In genomic region chr16:31533196-31533777, GRCm38 (mm10) we compare ENCODE assay signal across 14 mouse cellular contexts.
DNase-seq lines count a peak whose midpoint lies in the region; ATAC-seq and TF ChIP-seq lines count a peak whose summit lies in the region.
"Had no signal": no experiment of that assay in that cellular context is flagged by ENCODE, and none has a peak within 500 bp of the region (broad histone marks: within the 10 kb centered on the region; RNA-seq: fewer than 3 reads in every experiment).

No protein-coding gene starts in this region.

- no peak for TF ChIP-seq POLR2A in MEL (IDR thresholded peaks at IDR 0.05; ENCODE audit: control insufficient read depth in 1 of 2, insufficient read depth in 1 of 2, low read depth in 1 of 2, low read length in 2 of 2, poor library complexity in 1 of 2)

- no peaks in the 10 kb centered on the region for H3K79me2 ChIP-seq in MEL (ENCODE audit: control insufficient read depth, insufficient read depth, low read length, poor library complexity)

- H3K9me3 ChIP-seq in heart, embryonic 12.5 days (replicated peaks) = no peaks in the 10 kb centered on the region
- H3K9me3 ChIP-seq in MEL (replicated peaks; ENCODE audit: insufficient read depth, low read length) = no peaks in the 10 kb centered on the region
- no peaks in the 10 kb centered on the region for H3K9me3 ChIP-seq in liver, postnatal 0 days (ENCODE audit: low read length)
- H3K9me3 ChIP-seq: heart, embryonic 13.5 days had no signal

- ATAC-seq in heart, embryonic 12.5 days (ENCODE audit: insufficient number of reproducible peaks, low FRiP score) = peak; percentile 61; the same call in 1 of the 2 replicates
- peak; percentile 34; the same call in 1 of the 2 replicates for ATAC-seq in erythroblast, adult 5-6 weeks (replicated peaks; ENCODE audit: low FRiP score, poor library complexity, severe bottlenecking)
- ATAC-seq in liver, postnatal 0 days = peak; percentile 66
- ATAC-seq: CD4-positive, CD25-positive, alpha-beta regulatory T cell, adult 4 months; forebrain, postnatal 0 days had no signal

- no peak; the same call in 1 of the 2 replicates for TF ChIP-seq RAD21 in MEL (IDR thresholded peaks at IDR 0.05; ENCODE audit: low read depth, low read length)

- no peak overlapping the region for H3K27ac ChIP-seq in heart, embryonic 12.5 days (ENCODE audit: poor library complexity, severe bottlenecking)
- H3K27ac ChIP-seq in MEL (ENCODE audit: control insufficient read depth, low read depth, low read length) = 0 out of 2 replicates have a peak overlapping the region, but pooled peaks have one; percentile 5
- H3K27ac ChIP-seq in liver, postnatal 0 days (ENCODE audit: low read depth) = no peak overlapping the region
- H3K27ac ChIP-seq: heart, embryonic 13.5 days; macrophage had no signal

- H3K27me3 ChIP-seq in heart, embryonic 12.5 days (replicated peaks) = no peaks in the 10 kb centered on the region
- H3K27me3 ChIP-seq in MEL (ENCODE audit: control insufficient read depth in 1 of 2, insufficient read depth in 2 of 2, low read length in 2 of 2) = no peaks in the 10 kb centered on the region; a peak in 1 of 4 replicates
- H3K27me3 ChIP-seq in liver, postnatal 0 days (ENCODE audit: insufficient read depth, low read length) = no peaks in the 10 kb centered on the region
- H3K27me3 ChIP-seq: heart, embryonic 13.5 days had no signal

- TF ChIP-seq EP300 in MEL (IDR thresholded peaks at IDR 0.05; ENCODE audit: low read depth in 1 of 2, low read length in 2 of 2) = peak; percentile 80 to 85
- TF ChIP-seq EP300 in liver, postnatal 0 days (IDR thresholded peaks at IDR 0.05; ENCODE audit: low read depth) = peak; percentile 71

- no peak for DNase-seq in heart, adult 11 months
- peak; percentile 46 for DNase-seq in MEL (ENCODE audit: low read depth, low spot score)
- DNase-seq in liver, postnatal 0 days = no peak
- no peak for DNase-seq in thymus, adult 18-20 months
- DNase-seq in layer of hippocampus, postnatal 36 days = no peak
- no peak for DNase-seq in retina, postnatal 1 day
- DNase-seq: forebrain, postnatal 0 days; layer of hippocampus, adult 9-11 months had no signal

- no peak overlapping the region for H3K4me3 ChIP-seq in heart, embryonic 12.5 days
- H3K4me3 ChIP-seq in MEL (ENCODE audit: control insufficient read depth in 1 of 2, insufficient read depth in 1 of 2, low read depth in 2 of 2, low read length in 2 of 2) = no peak overlapping the region
- H3K4me3 ChIP-seq in liver, postnatal 0 days (ENCODE audit: low read depth, low read length) = no peak overlapping the region
- H3K4me3 ChIP-seq: heart, embryonic 13.5 days; myocyte had no signal

- H3K9ac ChIP-seq in heart, embryonic 12.5 days = no peak overlapping the region
- no peak overlapping the region for H3K9ac ChIP-seq in MEL (ENCODE audit: control insufficient read depth, low read depth, low read length, poor library complexity, severe bottlenecking)
- no peak overlapping the region for H3K9ac ChIP-seq in liver, postnatal 0 days (replicated peaks)
- H3K9ac ChIP-seq: forebrain, postnatal 0 days; heart, embryonic 13.5 days had no signal

- no peak overlapping the region for H3K4me2 ChIP-seq in heart, embryonic 12.5 days
- H3K4me2 ChIP-seq in liver, postnatal 0 days (ENCODE audit: low read depth, low read length) = peak overlapping the region; percentile 33; the same call in 1 of the 2 replicates
- H3K4me2 ChIP-seq: heart, embryonic 13.5 days had no signal

- no peaks in the 10 kb centered on the region for H3K36me3 ChIP-seq in heart, embryonic 12.5 days
- peaks cover 0 to 24% of the 10 kb centered on the region in 2 experiments; a peak in 2 of 4 replicates for H3K36me3 ChIP-seq in MEL (ENCODE audit: control insufficient read depth in 1 of 2, insufficient read depth in 2 of 2, low read length in 2 of 2)
- no peaks in the 10 kb centered on the region for H3K36me3 ChIP-seq in liver, postnatal 0 days (replicated peaks; ENCODE audit: insufficient read depth, low read length)
- H3K36me3 ChIP-seq: heart, embryonic 13.5 days had no signal

- no peak for TF ChIP-seq CTCF in MEL (IDR thresholded peaks at IDR 0.05 in 2 of 3, conservative IDR thresholded peaks at IDR 0.05 in 1 of 3; ENCODE audit: control insufficient read depth in 1 of 3, insufficient read depth in 1 of 3, low read depth in 2 of 3, low read length in 3 of 3, poor library complexity in 1 of 3, severe bottlenecking in 1 of 3)
- TF ChIP-seq CTCF in liver, postnatal 0 days (IDR thresholded peaks at IDR 0.05; ENCODE audit: low read depth) = no peak

- peaks cover 20% of the 10 kb centered on the region for H3K4me1 ChIP-seq in heart, embryonic 12.5 days (replicated peaks)
- peaks cover 2 to 29% of the 10 kb centered on the region in 2 experiments; a peak in 3 of 4 replicates for H3K4me1 ChIP-seq in MEL (ENCODE audit: control insufficient read depth in 1 of 2, insufficient read depth in 2 of 2, low read length in 2 of 2)
- peaks cover 5% of the 10 kb centered on the region for H3K4me1 ChIP-seq in liver, postnatal 0 days (ENCODE audit: insufficient read depth)

- WGBS in heart, embryonic 12.5 days = 20% methylated on average over 6 of the region's 6 CpGs
- WGBS in liver, postnatal 0 days (ENCODE audit: insufficient replicate concordance) = 40% methylated on average over 6 of the region's 6 CpGs

TF ChIP-seq in MEL, 35 proteins besides CTCF, POLR2A, EP300 and RAD21:
- TF ChIP-seq POLR2AphosphoS2 (IDR thresholded peaks at IDR 0.05; ENCODE audit: low read length) = no peak
- TF ChIP-seq TCF12 (IDR thresholded peaks at IDR 0.05; ENCODE audit: low read depth, low read length) = peak; percentile 88
- no peak for TF ChIP-seq ELF1 (IDR thresholded peaks at IDR 0.05; ENCODE audit: low read depth, low read length)
- peak; percentile 59; the same call in 1 of the 2 replicates for TF ChIP-seq ETS1 (IDR thresholded peaks at IDR 0.05; ENCODE audit: low read depth, low read length)
- TF ChIP-seq RCOR1 (IDR thresholded peaks at IDR 0.05; ENCODE audit: low read depth, low read length) = peak; percentile 89
- peak; percentile 87 for TF ChIP-seq GATA1 (IDR thresholded peaks at IDR 0.05; ENCODE audit: low read depth, low read length)
- no peak for TF ChIP-seq KAT2A (conservative IDR thresholded peaks at IDR 0.05; ENCODE audit: low read depth, low read length)
- peak; percentile 31; the same call in 1 of the 2 replicates for TF ChIP-seq MAFK (IDR thresholded peaks at IDR 0.05; ENCODE audit: borderline replicate concordance, low read depth, low read length)
TF ChIP-seq in MEL: peak in this region for 5.
